Mouse (Mus musculus) liver, embryonic 14.5 days (tissue): ENCODE measurements around the gene Dis3l2.

Source experiments
- CTCF ChIP-seq: IDR thresholded peaks from 2 replicates; pipeline ENCODE4 v1.5.1; 2016; ENCODE audit warnings: antibody characterized with exemption, low read depth, control low read depth
- EP300 ChIP-seq: IDR thresholded peaks from 2 replicates; pipeline ENCODE4 v1.6.1; 2016; ENCODE audit warnings: antibody characterized with exemption, low read depth

DNA sequence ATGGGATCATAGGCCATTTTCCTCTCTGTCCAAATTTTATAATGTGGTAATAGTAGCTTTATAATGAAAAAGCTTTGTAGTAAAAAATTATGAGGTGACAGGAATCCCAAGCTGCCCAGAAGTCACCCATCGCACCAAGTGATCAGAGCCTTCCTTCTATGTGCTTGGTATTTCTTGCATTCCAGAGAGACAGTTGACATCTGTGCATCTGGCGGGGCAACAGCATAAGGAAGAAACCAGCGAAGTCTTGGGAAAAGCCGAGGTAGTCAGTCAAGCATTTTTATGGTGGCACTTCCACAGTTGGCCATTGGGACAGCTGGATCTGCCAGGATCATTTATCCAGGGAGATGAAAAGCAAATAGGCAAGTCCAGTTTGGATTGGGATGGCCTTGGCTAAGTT, 229.2 kb downstream of the Dis3l2 start:
- no peak for TF ChIP-seq CTCF
- no peak for TF ChIP-seq EP300
